Mouse (Mus musculus): Measurements from ENCODE around the gene Phlda3.

DNA sequence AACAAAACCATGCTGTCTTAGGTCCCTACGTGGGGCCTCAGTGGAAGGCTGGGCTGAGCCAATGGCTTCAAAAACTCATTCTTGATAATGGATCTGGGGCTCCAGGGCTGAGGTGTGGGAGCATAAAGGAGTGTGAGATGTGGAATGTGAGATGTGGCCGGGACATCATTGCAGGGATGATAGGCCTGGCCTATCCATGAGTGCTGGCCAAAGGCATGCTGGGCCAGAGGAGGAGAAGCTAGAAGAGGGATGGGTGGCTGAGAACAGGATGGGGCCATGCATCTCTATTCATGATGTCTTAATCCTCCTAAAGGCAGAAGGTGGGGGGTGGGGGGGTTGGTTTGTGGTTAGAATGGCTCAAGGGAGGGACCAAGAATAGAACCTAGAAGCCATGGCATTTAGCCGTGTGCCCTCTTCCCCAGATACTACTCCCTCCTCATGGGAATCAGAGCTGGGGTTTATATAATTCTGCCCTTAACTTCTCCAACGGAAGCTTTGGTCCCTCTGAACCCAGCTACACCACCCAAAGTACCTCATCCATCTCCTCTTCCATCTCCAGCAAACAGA, 1.5 kb downstream of the Phlda3 start:
- no peak for TF ChIP-seq REST (IDR thresholded peaks at IDR 0.05; ENCODE audit: insufficient read depth, insufficient read length)
- no peak for TF ChIP-seq MAX (IDR thresholded peaks at IDR 0.05; ENCODE audit: low read depth)
- TF ChIP-seq E2F4 (IDR thresholded peaks at IDR 0.05; ENCODE audit: insufficient read depth): no peak
- peak; percentile 47 for TF ChIP-seq POLR2A (IDR thresholded peaks at IDR 0.05; ENCODE audit: insufficient read length, low read depth)
- TF ChIP-seq CEBPB (IDR thresholded peaks at IDR 0.05; ENCODE audit: insufficient read depth, poor library complexity, severe bottlenecking): no peak
